Mouse (Mus musculus) CD4-positive naive resting alpha-beta T cell, adult 57 days (primary cell): ENCODE measurements around the gene Tpd52l2. TPM values are rescaled to one million over a fixed set of nuclear protein-coding genes. Genes with fewer than 3 reads are reported as not detected.

ENCODE experiments used
- total RNA-seq: library from RNA; stranded (reverse); gene quantifications from one replicate; pipeline ENCODE4 v1.2.4, GENCODE M21; 2023

The Tpd52l2 gene
- 86.2 TPM for total RNA-seq

DNA sequence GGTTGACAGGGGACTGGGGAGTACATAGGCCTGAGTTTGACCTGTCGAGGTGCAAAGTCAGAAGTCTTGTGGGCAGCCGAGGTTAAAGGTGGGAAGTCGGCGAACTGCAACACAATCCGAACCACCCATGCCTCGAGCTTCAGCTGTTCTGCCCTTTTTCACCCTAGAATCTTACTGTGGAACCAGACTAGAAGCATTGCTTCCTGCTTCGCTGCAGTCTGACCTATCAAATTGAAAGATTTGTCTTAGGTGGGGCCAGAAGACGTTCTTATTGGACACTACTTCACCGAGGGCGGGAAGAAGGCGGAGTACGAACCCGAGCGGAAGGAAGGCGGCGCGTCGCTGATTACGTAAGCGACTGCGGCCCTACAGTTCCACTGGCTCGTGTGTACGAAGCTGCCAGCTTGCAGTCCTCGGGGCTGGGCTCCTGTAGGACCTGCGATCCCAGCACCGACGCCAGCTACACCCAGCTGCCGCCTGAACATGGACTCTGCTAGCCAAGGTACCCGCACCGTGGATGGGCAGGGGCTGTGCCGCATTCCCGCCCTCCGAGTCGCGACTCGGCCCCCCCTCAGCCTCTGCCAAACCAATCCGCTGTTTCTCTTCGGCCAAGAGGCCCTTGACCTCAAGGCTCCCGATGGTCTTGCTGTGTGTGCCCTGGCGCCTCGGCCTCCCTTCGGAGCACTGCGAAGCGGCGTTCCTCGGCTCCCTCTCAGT lies at the start of gene Tpd52l2:
TSS of gene Tpd52l2 (plus strand) at position 312 of the 717 bp plus-strand sequence.

GRCm38 (mm10) chr2:181459153-181459672 lies 37.7 kb upstream of the Tpd52l2 start, which contains the start of gene Zbtb46:
Gene Zbtb46, minus strand, starts transcription at chr2:181459426.

DNA sequence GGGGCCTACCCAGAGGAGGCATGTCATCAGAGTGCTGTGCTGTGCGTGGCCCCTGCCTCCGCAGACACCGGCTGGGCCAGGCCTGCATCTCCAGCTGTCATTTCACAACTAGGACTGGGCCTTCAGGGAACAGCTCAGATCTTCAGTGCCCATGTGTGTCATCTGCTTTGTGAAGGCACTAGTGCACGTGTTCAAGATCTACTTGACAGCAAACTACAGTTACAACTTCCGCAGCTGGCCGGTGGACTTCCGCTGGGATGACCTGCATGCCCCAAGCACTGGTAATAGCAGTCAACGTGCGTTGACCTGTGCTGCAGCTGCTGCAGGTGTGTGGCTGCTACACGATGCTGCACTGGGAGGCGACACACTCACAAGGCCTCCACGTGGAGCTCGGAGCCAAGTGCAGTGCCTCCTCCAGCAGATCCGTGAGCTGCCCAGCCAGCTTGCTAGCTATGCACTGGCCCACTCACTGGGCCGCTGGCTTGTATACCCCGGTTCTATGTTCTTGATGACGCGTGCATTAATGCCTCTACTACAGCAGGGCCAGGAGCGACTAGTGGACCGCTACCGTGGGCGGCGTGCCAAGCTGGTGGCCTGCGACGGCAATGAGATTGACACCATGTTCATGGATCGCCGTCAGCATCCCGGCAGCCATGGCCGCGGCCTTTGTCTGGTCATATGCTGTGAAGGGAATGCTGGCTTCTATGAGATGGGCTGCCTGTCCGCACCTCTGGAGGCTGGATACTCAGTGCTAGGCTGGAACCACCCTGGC lies 3.6 kb upstream of the Tpd52l2 start, which contains the start of gene Abhd16b:
TSS of gene Abhd16b (plus strand) at position 51 of the 772 bp plus-strand sequence.

DNA sequence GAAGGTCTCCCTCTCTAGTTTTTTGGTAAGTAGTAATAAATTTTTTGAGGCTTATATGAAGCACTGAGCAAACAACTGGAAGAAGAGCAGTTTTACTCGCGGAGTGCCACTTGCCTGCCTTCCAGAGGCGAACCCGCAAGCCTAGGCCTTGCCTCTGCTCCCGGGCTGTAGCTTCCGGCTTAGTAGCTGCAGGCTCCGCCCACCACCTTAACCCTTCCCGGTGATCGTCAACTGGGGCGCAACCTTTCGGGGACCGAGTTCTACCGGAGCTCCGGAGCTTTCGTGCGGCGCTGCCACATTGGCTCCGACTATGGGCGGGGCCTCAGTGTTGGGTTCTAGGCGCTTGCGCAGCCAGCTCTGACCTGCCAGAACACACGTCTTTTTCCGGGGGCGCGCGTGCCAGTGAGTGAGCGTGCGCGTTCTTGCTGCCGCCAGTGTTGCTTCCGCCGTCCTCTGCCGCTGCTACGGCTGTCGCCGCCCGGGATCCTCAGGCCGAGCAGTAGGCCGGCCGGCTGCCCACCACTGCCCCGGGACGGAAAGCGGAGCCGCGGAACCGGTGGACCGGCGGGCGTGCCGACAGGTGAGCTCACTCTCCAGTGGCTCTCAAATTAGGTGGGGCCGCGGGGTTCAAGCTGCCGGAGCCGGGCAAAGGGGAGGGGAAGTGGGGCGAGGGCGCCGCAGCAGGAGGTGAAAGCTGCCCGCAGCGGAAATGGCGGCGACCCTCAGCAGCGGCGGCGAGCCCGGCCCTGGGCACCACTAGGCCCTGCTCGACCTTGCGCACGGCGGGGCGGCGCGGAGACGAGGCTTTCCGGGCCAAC lies 23.4 kb downstream of the Tpd52l2 start, which contains the start of gene Dnajc5:
TSS of gene Dnajc5 (plus strand) at position 368 of the 818 bp plus-strand sequence.

Other genes starting within 250 kb of the Tpd52l2 start
- gene Gmeb2, start 209.1 kb upstream of the Tpd52l2 start, total RNA-seq = 40.5 TPM
- not detected for gene Stmn3, start 182.6 kb upstream of the Tpd52l2 start, total RNA-seq
- 107 TPM for gene Rtel1, start 177.4 kb upstream of the Tpd52l2 start, total RNA-seq
- 123 TPM for gene Zgpat, start 132.2 kb upstream of the Tpd52l2 start, total RNA-seq
- gene Arfrp1, start 131.7 kb upstream of the Tpd52l2 start, total RNA-seq = 87.5 TPM
- gene Lime1, start 117.1 kb upstream of the Tpd52l2 start, total RNA-seq = 249 TPM
- 0.65 TPM for gene Zbtb46, start 37.7 kb upstream of the Tpd52l2 start, total RNA-seq
- not detected for gene Abhd16b, start 3.9 kb upstream of the Tpd52l2 start, total RNA-seq
- gene Dnajc5, start 23.3 kb downstream of the Tpd52l2 start, total RNA-seq = 121 TPM
- gene Uckl1, start 87.8 kb downstream of the Tpd52l2 start, total RNA-seq = 126 TPM
- 65.1 TPM for gene Prpf6, start 94.7 kb downstream of the Tpd52l2 start, total RNA-seq
- 71.4 TPM for gene Zfp512b, start 95.7 kb downstream of the Tpd52l2 start, total RNA-seq
- 10.2 TPM for gene Samd10, start 102.1 kb downstream of the Tpd52l2 start, total RNA-seq
- not detected for gene Gm29797, start 159.9 kb downstream of the Tpd52l2 start, total RNA-seq
- 0.47 TPM for gene Sox18, start 174.5 kb downstream of the Tpd52l2 start, total RNA-seq
- 11.0 TPM for gene Tcea2, start 183.2 kb downstream of the Tpd52l2 start, total RNA-seq
- gene Rgs19, start 196.8 kb downstream of the Tpd52l2 start, total RNA-seq = 121 TPM
- not detected for gene Lkaaear1, start 201.3 kb downstream of the Tpd52l2 start, total RNA-seq
- gene Oprl1, start 217.9 kb downstream of the Tpd52l2 start, total RNA-seq = 1.0 TPM